In the genomic region with DNA sequence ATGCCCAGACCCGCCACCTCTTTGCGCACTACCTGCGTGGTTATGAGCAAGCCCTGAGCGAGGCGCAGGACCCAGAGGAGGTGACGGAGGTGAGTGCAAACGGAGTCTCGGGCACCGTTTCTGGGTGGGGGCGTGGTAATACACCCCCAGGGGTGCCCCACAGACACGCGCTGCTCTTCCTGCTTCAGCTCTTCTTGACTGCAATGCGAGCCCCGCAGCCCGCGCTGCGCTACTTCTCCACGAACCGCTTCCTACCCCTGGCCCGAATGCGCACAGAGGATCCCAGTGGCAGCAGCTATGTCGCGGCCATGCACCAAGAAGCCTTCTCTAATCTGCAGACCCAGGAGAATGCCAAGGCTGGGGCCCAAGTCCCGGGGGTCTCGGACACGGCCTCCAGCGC, we compare ENCODE assay signal across 8 mouse cellular contexts. TPM values are rescaled to one million over a fixed set of nuclear protein-coding genes. Genes with fewer than 3 reads are reported as not detected.
A peak's percentile ranks its signal among the peaks of the same experiment; 100 is the strongest.
DNase-seq lines count a peak whose midpoint lies in the region; ATAC-seq and TF ChIP-seq lines count a peak whose summit lies in the region.

No protein-coding gene starts in this region.

- no peak for TF ChIP-seq EP300 in stomach, postnatal 0 days (optimal IDR thresholded peaks at IDR 0.05)

- WGBS in lung, embryonic 14.5 days, result 4% methylated on average over 27 of the region's 27 CpGs
- WGBS in intestine, embryonic 15.5 days, result 4% methylated on average over 27 of the region's 27 CpGs
- WGBS in stomach, postnatal 0 days, result 11% methylated on average over 27 of the region's 27 CpGs

- no peak overlapping the region for H3K9ac ChIP-seq in lung, embryonic 14.5 days
- no peak overlapping the region for H3K9ac ChIP-seq in intestine, embryonic 15.5 days
- H3K9ac ChIP-seq in stomach, postnatal 0 days (ENCODE audit: low read length), result no peak overlapping the region

- DNase-seq in embryo, embryonic 10.5 days (ENCODE audit: low spot score), result peak; percentile 5
- DNase-seq in embryo, embryonic 11 days, result no peak
- DNase-seq in lung, embryonic 14.5 days, result no peak
- no peak for DNase-seq in lung, postnatal 14 days
- peak; percentile 17 for DNase-seq in stomach, postnatal 0 days (ENCODE audit: low spot score)
- no peak for DNase-seq in spleen, postnatal 14 days (ENCODE audit: low spot score in 2 of 2)
- no peak for DNase-seq in frontal cortex, postnatal 10 days (ENCODE audit: low spot score in 2 of 2)

- H3K4me1 ChIP-seq in lung, embryonic 14.5 days (ENCODE audit: insufficient read depth), result peaks cover 6% of the 10 kb centered on the region; the same call in 1 of the 2 replicates
- H3K4me1 ChIP-seq in intestine, embryonic 15.5 days (replicated peaks), result peaks cover 15% of the 10 kb centered on the region
- H3K4me1 ChIP-seq in stomach, postnatal 0 days (replicated peaks; ENCODE audit: control insufficient read depth, insufficient read depth), result no peaks in the 10 kb centered on the region; the same call in 1 of the 2 replicates

- H3K4me3 ChIP-seq in lung, embryonic 14.5 days (ENCODE audit: low read depth, low read length), result peak overlapping the region; percentile 8; the same call in 1 of the 2 replicates
- peak overlapping the region; percentile 2 for H3K4me3 ChIP-seq in intestine, embryonic 15.5 days (replicated peaks)
- no peak overlapping the region for H3K4me3 ChIP-seq in stomach, postnatal 0 days (ENCODE audit: low read depth, low read length)

- H3K27me3 ChIP-seq in lung, embryonic 14.5 days (ENCODE audit: insufficient read depth, low read length), result peaks cover 44% of the 10 kb centered on the region
- H3K27me3 ChIP-seq in intestine, embryonic 15.5 days (replicated peaks), result peaks cover 39% of the 10 kb centered on the region
- H3K27me3 ChIP-seq in stomach, postnatal 0 days (ENCODE audit: control insufficient read depth, insufficient read depth, low read length), result peaks cover 9% of the 10 kb centered on the region; the same call in 1 of the 2 replicates

- no peak for TF ChIP-seq CTCF in lung, embryonic 14.5 days (IDR thresholded peaks at IDR 0.05; ENCODE audit: low read depth)
- no peak for TF ChIP-seq CTCF in stomach, postnatal 0 days (IDR thresholded peaks at IDR 0.05; ENCODE audit: low read depth)

- peak overlapping the region; percentile 21; the same call in 1 of the 2 replicates for H3K4me2 ChIP-seq in lung, embryonic 14.5 days
- peak overlapping the region; percentile 45 for H3K4me2 ChIP-seq in intestine, embryonic 15.5 days (replicated peaks)
- peak overlapping the region; percentile 32; the same call in 1 of the 2 replicates for H3K4me2 ChIP-seq in stomach, postnatal 0 days (replicated peaks; ENCODE audit: low read depth)

- no peaks in the 10 kb centered on the region for H3K9me3 ChIP-seq in lung, embryonic 14.5 days (ENCODE audit: low read depth, low read length)
- no peaks in the 10 kb centered on the region for H3K9me3 ChIP-seq in intestine, embryonic 15.5 days
- no peaks in the 10 kb centered on the region for H3K9me3 ChIP-seq in stomach, postnatal 0 days (ENCODE audit: control insufficient read depth, low read length)

- ATAC-seq in lung, embryonic 14.5 days (ENCODE audit: insufficient read depth), result no peak
- no peak for ATAC-seq in intestine, embryonic 15.5 days
- no peak for ATAC-seq in stomach, postnatal 0 days (ENCODE audit: low FRiP score, low TSS enrichment)

- H3K36me3 ChIP-seq in lung, embryonic 14.5 days (ENCODE audit: insufficient read depth), result peaks cover 3% of the 10 kb centered on the region; the same call in 1 of the 2 replicates
- H3K36me3 ChIP-seq in intestine, embryonic 15.5 days, result no peaks in the 10 kb centered on the region
- H3K36me3 ChIP-seq in stomach, postnatal 0 days (ENCODE audit: control insufficient read depth, insufficient read depth, low read length), result no peaks in the 10 kb centered on the region

- H3K27ac ChIP-seq in lung, embryonic 14.5 days (ENCODE audit: low read depth), result no peak overlapping the region
- H3K27ac ChIP-seq in intestine, embryonic 15.5 days, result no peak overlapping the region
- H3K27ac ChIP-seq in stomach, postnatal 0 days (replicated peaks), result no peak overlapping the region

RNA-seq across cellular contexts. Expression of a gene that starts 1.5 kb away (rescaled TPM):
- polyA plus RNA-seq in lung, embryonic 14.5 days (2014; fragmentation: Nextera tagmentation; extraction: Ambion mirVana), result not detected in 2 replicates
- not detected in 2 replicates for polyA plus RNA-seq in intestine, embryonic 15.5 days (2015; fragmentation: Nextera tagmentation; extraction: Ambion mirVana)
- polyA plus RNA-seq in stomach, postnatal 0 days (2015; fragmentation: Nextera tagmentation; extraction: Ambion mirVana), result 0.08 TPM in 1 of 2 replicates, not detected in the other

RNA-seq across cellular contexts. Expression of a gene that starts 2.6 kb away (rescaled TPM):
- 37.9 and 38.0 TPM in 2 replicates for polyA plus RNA-seq in lung, embryonic 14.5 days (2014; fragmentation: Nextera tagmentation; extraction: Ambion mirVana)
- polyA plus RNA-seq in intestine, embryonic 15.5 days (2015; fragmentation: Nextera tagmentation; extraction: Ambion mirVana), result 41.8 and 43.9 TPM in 2 replicates
- polyA plus RNA-seq in stomach, postnatal 0 days (2015; fragmentation: Nextera tagmentation; extraction: Ambion mirVana), result 26.4 and 26.8 TPM in 2 replicates

RNA-seq across cellular contexts. Expression of a gene that starts 7.3 kb away (rescaled TPM):
- polyA plus RNA-seq in lung, embryonic 14.5 days (2014; fragmentation: Nextera tagmentation; extraction: Ambion mirVana), result 39.1 and 40.5 TPM in 2 replicates
- 65.0 and 65.4 TPM in 2 replicates for polyA plus RNA-seq in intestine, embryonic 15.5 days (2015; fragmentation: Nextera tagmentation; extraction: Ambion mirVana)
- 42.3 and 42.4 TPM in 2 replicates for polyA plus RNA-seq in stomach, postnatal 0 days (2015; fragmentation: Nextera tagmentation; extraction: Ambion mirVana)

RNA-seq across cellular contexts. Expression of a gene that starts 9.9 kb away (rescaled TPM):
- 13.2 and 14.0 TPM in 2 replicates for polyA plus RNA-seq in lung, embryonic 14.5 days (2014; fragmentation: Nextera tagmentation; extraction: Ambion mirVana)
- polyA plus RNA-seq in intestine, embryonic 15.5 days (2015; fragmentation: Nextera tagmentation; extraction: Ambion mirVana), result 14.9 and 16.4 TPM in 2 replicates
- polyA plus RNA-seq in stomach, postnatal 0 days (2015; fragmentation: Nextera tagmentation; extraction: Ambion mirVana), result 16.0 and 17.1 TPM in 2 replicates

RNA-seq across cellular contexts. Expression of a gene that starts 15.5 kb away (rescaled TPM):
- polyA plus RNA-seq in lung, embryonic 14.5 days (2014; fragmentation: Nextera tagmentation; extraction: Ambion mirVana), result 39.9 and 44.1 TPM in 2 replicates
- polyA plus RNA-seq in intestine, embryonic 15.5 days (2015; fragmentation: Nextera tagmentation; extraction: Ambion mirVana), result 22.6 and 23.4 TPM in 2 replicates
- 10.6 and 11.8 TPM in 2 replicates for polyA plus RNA-seq in stomach, postnatal 0 days (2015; fragmentation: Nextera tagmentation; extraction: Ambion mirVana)

Comparison
In these comparisons a context has a peak if more than half of its experiments do, and no peak if none do; other contexts are left out.
1. DNase-seq: peak in embryo, embryonic 10.5 days (single experiment) and stomach, postnatal 0 days (single experiment); none in embryo, embryonic 11 days (single experiment), lung, embryonic 14.5 days (single experiment), lung, postnatal 14 days (single experiment), spleen, postnatal 14 days (0 of 2) and frontal cortex, postnatal 10 days (0 of 2).
2. Peak in every context shown above with its lines, with median percentiles within 50 percentile points of each other: H3K4me2 ChIP-seq.